Mouse (Mus musculus) cerebellum, adult 2 months (tissue): ENCODE measurements around the gene Gtpbp4.

Source experiments
- CTCF ChIP-seq: fragments of 200-500 bp; IDR thresholded peaks from 2 replicates; pipeline ENCODE4 v1.5.1; 2011; ENCODE audit warnings: low read depth, mild to moderate bottlenecking, control low read depth, low read length, moderate library complexity, borderline replicate concordance; ENCODE audit not compliant: insufficient read depth
- POLR2A ChIP-seq: fragments of 200-500 bp; IDR thresholded peaks from 2 replicates; pipeline ENCODE4 v1.6.1; 2011; ENCODE audit warnings: low read length, control low read depth, borderline replicate concordance; ENCODE audit not compliant: insufficient read depth

DNA sequence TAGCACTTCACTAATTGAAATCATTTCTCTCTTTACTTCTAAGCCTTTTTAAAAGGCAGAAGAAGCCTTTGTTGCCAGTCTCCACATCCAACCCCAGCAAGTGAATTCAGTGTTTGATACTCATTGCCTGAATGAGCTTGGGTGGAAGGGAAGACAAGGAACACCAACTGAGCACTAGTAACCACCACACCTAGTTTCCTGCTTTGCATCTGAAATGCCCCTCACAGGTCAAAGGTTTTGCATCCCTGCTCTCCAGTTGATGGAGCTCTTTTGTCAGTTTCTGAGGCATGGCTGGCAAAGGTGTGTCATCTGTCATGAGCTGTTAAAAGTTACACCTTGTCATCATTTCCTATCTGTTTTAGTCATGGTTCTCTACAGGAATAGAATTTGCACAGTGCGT is 48.8 kb upstream of the Gtpbp4 start:
- TF ChIP-seq CTCF = no peak
- no peak for TF ChIP-seq POLR2A
